Comparison of ENCODE assay signal across 24 mouse cellular contexts in genomic region chr13:102945450-102945849, GRCm38 (mm10).
A peak's percentile ranks its signal among the peaks of the same experiment; 100 is the strongest.
DNase-seq lines count a peak whose midpoint lies in the region; ATAC-seq and TF ChIP-seq lines count a peak whose summit lies in the region.
"Had no signal": no experiment of that assay in that cellular context is flagged by ENCODE, and none has a peak within 500 bp of the region (broad histone marks: within the 10 kb centered on the region; RNA-seq: fewer than 3 reads in every experiment).

No protein-coding gene starts in this region.

- H3K4me3 ChIP-seq in forebrain, postnatal 0 days (ENCODE audit: low read depth, low read length), result no peak overlapping the region
- H3K4me3 ChIP-seq in forebrain, embryonic 15.5 days, result no peak overlapping the region
- H3K4me3 ChIP-seq in heart, embryonic 15.5 days, result no peak overlapping the region
- H3K4me3 ChIP-seq in layer of hippocampus, adult 2 months, result no peak overlapping the region
- H3K4me3 ChIP-seq in intestine, embryonic 16.5 days (ENCODE audit: low read length), result no peak overlapping the region
- H3K4me3 ChIP-seq: embryonic facial prominence, embryonic 10.5 days; embryonic facial prominence, embryonic 12.5 days; forebrain, embryonic 13.5 days had no signal

- 0 out of 2 replicates have a peak overlapping the region, but pooled peaks have one; percentile 31 for H3K27ac ChIP-seq in forebrain, postnatal 0 days (ENCODE audit: low read depth, low read length)
- H3K27ac ChIP-seq in forebrain, embryonic 15.5 days (replicated peaks), result no peak overlapping the region
- peak overlapping the region; percentile 49; the same call in 1 of the 2 replicates for H3K27ac ChIP-seq in heart, embryonic 15.5 days
- peak overlapping the region; percentile 91 for H3K27ac ChIP-seq in layer of hippocampus, adult 2 months
- no peak overlapping the region for H3K27ac ChIP-seq in intestine, embryonic 16.5 days (ENCODE audit: low read length)
- H3K27ac ChIP-seq: embryonic facial prominence, embryonic 10.5 days; embryonic facial prominence, embryonic 12.5 days; forebrain, embryonic 13.5 days had no signal

- no peak overlapping the region for H3K4me2 ChIP-seq in forebrain, postnatal 0 days (ENCODE audit: low read depth)
- no peak overlapping the region for H3K4me2 ChIP-seq in forebrain, embryonic 15.5 days (replicated peaks)
- no peak overlapping the region for H3K4me2 ChIP-seq in heart, embryonic 15.5 days
- no peak overlapping the region for H3K4me2 ChIP-seq in intestine, embryonic 16.5 days (ENCODE audit: low read depth, low read length)
- H3K4me2 ChIP-seq: embryonic facial prominence, embryonic 12.5 days; forebrain, embryonic 13.5 days had no signal

- 91% methylated on average over 7 of the region's 7 CpGs for WGBS in forebrain, postnatal 0 days
- 87% methylated on average over 7 of the region's 7 CpGs for WGBS in forebrain, embryonic 15.5 days
- 88% methylated on average over 7 of the region's 7 CpGs for WGBS in heart, embryonic 15.5 days
- 84% methylated on average over 7 of the region's 7 CpGs for WGBS in intestine, embryonic 16.5 days

- no peak for DNase-seq in forebrain, postnatal 0 days
- no peak for DNase-seq in heart, postnatal 4 days
- DNase-seq in layer of hippocampus, adult 2 months (ENCODE audit: low spot score in 2 of 2), result peak in 1 of 2 experiments; percentile 7
- no peak for DNase-seq in layer of hippocampus, postnatal 36 days
- DNase-seq: adrenal gland, adult 8-10 months; adrenal gland, postnatal 14 days; adrenal gland, postnatal 36 days; B cell, adult 2 months; cerebellum, adult 11-12 months; cerebellum, adult 2 months; cerebellum, adult 9-10 months; cerebellum, postnatal 10 days; cerebellum, postnatal 25 days had no signal

- no peaks in the 10 kb centered on the region for H3K27me3 ChIP-seq in forebrain, postnatal 0 days (ENCODE audit: insufficient read depth, low read length)
- H3K27me3 ChIP-seq in forebrain, embryonic 15.5 days, result no peaks in the 10 kb centered on the region
- no peaks in the 10 kb centered on the region for H3K27me3 ChIP-seq in heart, embryonic 15.5 days
- H3K27me3 ChIP-seq in intestine, embryonic 16.5 days (replicated peaks; ENCODE audit: control insufficient read depth, insufficient read depth, low read length), result no peaks in the 10 kb centered on the region
- H3K27me3 ChIP-seq: CH12.LX; embryonic facial prominence, embryonic 12.5 days; forebrain, embryonic 13.5 days; Patski had no signal

- no peak for ATAC-seq in forebrain, postnatal 0 days
- ATAC-seq in forebrain, embryonic 15.5 days (replicated peaks), result no peak
- no peak for ATAC-seq in heart, embryonic 15.5 days (replicated peaks; ENCODE audit: insufficient number of reproducible peaks, insufficient read depth, low FRiP score, low read depth)
- ATAC-seq in intestine, embryonic 16.5 days, result peak; percentile 79
- ATAC-seq: activated CD4-positive, CD25-positive, alpha-beta regulatory T cell, adult 4 months; CD4-positive, CD25-positive, alpha-beta regulatory T cell, adult 4 months; forebrain, embryonic 13.5 days; Patski had no signal

- no peaks in the 10 kb centered on the region for H3K9me3 ChIP-seq in forebrain, postnatal 0 days (ENCODE audit: low read length)
- no peaks in the 10 kb centered on the region for H3K9me3 ChIP-seq in forebrain, embryonic 15.5 days
- no peaks in the 10 kb centered on the region for H3K9me3 ChIP-seq in heart, embryonic 15.5 days (replicated peaks)
- H3K9me3 ChIP-seq in intestine, embryonic 16.5 days (ENCODE audit: control insufficient read depth, low read length), result no peaks in the 10 kb centered on the region
- H3K9me3 ChIP-seq: embryonic facial prominence, embryonic 10.5 days; embryonic facial prominence, embryonic 12.5 days; forebrain, embryonic 13.5 days; G1E had no signal

- H3K36me3 ChIP-seq in forebrain, postnatal 0 days (ENCODE audit: insufficient read depth), result no peaks in the 10 kb centered on the region
- H3K36me3 ChIP-seq in forebrain, embryonic 15.5 days, result no peaks in the 10 kb centered on the region
- H3K36me3 ChIP-seq in heart, embryonic 15.5 days, result no peaks in the 10 kb centered on the region
- H3K36me3 ChIP-seq in intestine, embryonic 16.5 days (ENCODE audit: control insufficient read depth, insufficient read depth, low read length), result no peaks in the 10 kb centered on the region
- H3K36me3 ChIP-seq: embryonic facial prominence, embryonic 10.5 days; embryonic facial prominence, embryonic 12.5 days; G1E had no signal

- no peak for TF ChIP-seq CTCF in forebrain, postnatal 0 days (IDR thresholded peaks at IDR 0.05; ENCODE audit: low read depth)
- TF ChIP-seq CTCF in layer of hippocampus, adult 2 months (conservative IDR thresholded peaks at IDR 0.05), result no peak

- H3K9ac ChIP-seq in forebrain, postnatal 0 days, result no peak overlapping the region
- H3K9ac ChIP-seq in forebrain, embryonic 15.5 days (replicated peaks), result no peak overlapping the region
- H3K9ac ChIP-seq in heart, embryonic 15.5 days, result no peak overlapping the region
- H3K9ac ChIP-seq in intestine, embryonic 16.5 days (ENCODE audit: low read depth, low read length), result no peak overlapping the region
- H3K9ac ChIP-seq: embryonic facial prominence, embryonic 12.5 days; forebrain, embryonic 13.5 days had no signal

- H3K4me1 ChIP-seq in forebrain, postnatal 0 days (ENCODE audit: insufficient read depth), result peaks cover 7% of the 10 kb centered on the region; the same call in 1 of the 2 replicates
- H3K4me1 ChIP-seq in forebrain, embryonic 15.5 days, result peaks cover 19% of the 10 kb centered on the region
- peaks cover 26% of the 10 kb centered on the region for H3K4me1 ChIP-seq in heart, embryonic 15.5 days (replicated peaks)
- H3K4me1 ChIP-seq in intestine, embryonic 16.5 days (ENCODE audit: control insufficient read depth, insufficient read depth, low read length), result no peaks in the 10 kb centered on the region
- H3K4me1 ChIP-seq: embryonic facial prominence, embryonic 12.5 days had no signal

Comparison
In these comparisons a context has a peak if more than half of its experiments do, and no peak if none do; other contexts are left out.
1. H3K27ac ChIP-seq: peak in forebrain, postnatal 0 days (single experiment), heart, embryonic 15.5 days (single experiment) and layer of hippocampus, adult 2 months (single experiment); none in forebrain, embryonic 15.5 days (single experiment) and intestine, embryonic 16.5 days (single experiment).